Mouse (Mus musculus) MEL-GATA-1-ER (cell line): ENCODE results near the gene Elmo1.

ENCODE experiments used
- DNase-seq: peaks from one replicate; pipeline ENCODE4 v3.0.0-alpha.2; 2012; ENCODE audit warnings: low read depth; ENCODE audit errors: extremely low read depth

The Elmo1 gene

GRCm38 (mm10) chr13:20516096-20516495 is 425.7 kb downstream of the Elmo1 start:
- DNase-seq: no peak

- DNase-seq: no peak
Measured at GRCm38 (mm10) chr13:20517702-20518101, 427.3 kb downstream of the Elmo1 start.

- no peak for DNase-seq
Measured at GRCm38 (mm10) chr13:20521492-20521891, 431.1 kb downstream of the Elmo1 start.

- no peak for DNase-seq
Measured at GRCm38 (mm10) chr13:20523671-20524070, 433.3 kb downstream of the Elmo1 start.

DNA sequence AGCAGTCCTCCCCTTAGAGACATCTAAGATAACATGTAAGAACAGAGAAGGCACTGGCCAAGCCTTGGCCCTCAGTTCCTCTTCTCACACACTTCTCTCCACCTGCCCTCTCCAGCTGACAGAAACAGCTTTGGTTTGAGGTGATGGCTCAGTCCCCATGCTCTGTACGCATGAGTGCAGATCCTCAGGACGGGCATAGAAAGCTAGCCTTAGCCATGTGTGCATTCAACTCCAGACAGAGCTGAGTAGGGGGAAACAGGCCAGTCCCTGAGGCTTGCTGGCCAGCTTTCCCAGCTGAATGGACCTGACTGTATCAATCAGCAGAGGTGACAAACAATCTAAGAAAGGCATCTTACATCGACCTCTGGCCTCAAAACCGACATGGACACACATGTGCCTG is 435.4 kb downstream of the Elmo1 start:
- DNase-seq: no peak

DNA sequence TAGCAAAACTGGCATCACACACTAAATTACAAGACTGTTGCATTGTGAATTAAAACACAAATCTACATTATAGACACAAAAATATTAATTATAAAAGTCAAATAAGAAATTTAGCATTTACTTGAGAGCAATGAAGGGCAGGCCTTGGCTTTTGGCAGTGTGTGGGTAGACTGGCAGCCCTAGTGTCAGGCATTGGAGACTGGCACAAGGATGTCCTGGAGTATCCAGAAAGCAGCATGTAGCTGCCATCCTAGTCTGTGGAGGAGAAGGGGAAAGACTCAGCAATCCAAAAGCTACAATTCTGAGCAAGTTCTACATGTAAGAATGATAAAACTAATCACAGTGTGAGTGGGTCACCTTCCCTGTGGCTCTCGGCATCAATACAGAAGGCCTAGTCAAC is 446.7 kb downstream of the Elmo1 start:
- DNase-seq: no peak

- no peak for DNase-seq
Measured at GRCm38 (mm10) chr13:20537487-20537886, 447.1 kb downstream of the Elmo1 start.

- no peak for DNase-seq
Measured at GRCm38 (mm10) chr13:20538216-20539070, 448.0 kb downstream of the Elmo1 start.

DNA sequence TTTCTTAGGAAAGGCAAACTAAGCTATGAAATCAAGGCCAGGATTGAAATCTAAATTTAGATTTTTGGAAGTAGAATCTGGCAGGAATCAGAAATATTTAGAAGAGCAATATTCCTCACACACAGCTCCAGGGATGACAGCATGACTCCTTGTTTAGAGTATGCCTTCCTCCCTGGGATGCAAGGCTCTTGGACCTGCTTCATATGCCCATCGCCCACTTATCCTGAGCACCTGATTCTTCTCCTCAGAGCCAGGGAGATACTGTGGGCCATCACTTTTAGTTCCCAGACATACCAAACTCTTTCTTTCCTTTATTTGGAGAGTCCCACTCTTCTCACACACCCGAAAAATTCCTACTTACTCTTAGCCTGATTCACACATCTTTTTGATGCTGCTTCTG is 449.2 kb downstream of the Elmo1 start:
- no peak for DNase-seq

GRCm38 (mm10) chr13:20546568-20547204 is 456.3 kb downstream of the Elmo1 start:
- DNase-seq: no peak

DNA sequence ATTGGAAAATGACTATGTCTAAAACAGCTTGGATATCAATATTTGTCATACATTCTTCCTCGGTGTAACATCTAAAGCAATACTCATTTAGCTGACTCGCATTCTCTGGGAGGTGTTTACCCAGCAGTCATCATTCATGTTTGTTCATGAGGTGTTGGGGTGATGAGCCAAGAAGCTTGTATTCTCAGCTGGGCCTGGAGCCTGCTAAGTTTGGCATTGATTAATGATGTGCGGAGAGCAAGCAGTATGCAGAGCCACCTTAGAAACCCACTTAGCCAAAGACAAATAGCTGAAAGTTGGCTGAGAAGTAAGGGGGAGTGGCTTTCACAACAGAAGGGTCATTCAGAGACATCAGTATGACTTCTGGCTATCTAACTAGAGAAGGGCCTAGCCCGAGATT is 459.6 kb downstream of the Elmo1 start:
- no peak for DNase-seq

- no peak for DNase-seq
Measured at GRCm38 (mm10) chr13:20551559-20551958, 461.2 kb downstream of the Elmo1 start.

DNA sequence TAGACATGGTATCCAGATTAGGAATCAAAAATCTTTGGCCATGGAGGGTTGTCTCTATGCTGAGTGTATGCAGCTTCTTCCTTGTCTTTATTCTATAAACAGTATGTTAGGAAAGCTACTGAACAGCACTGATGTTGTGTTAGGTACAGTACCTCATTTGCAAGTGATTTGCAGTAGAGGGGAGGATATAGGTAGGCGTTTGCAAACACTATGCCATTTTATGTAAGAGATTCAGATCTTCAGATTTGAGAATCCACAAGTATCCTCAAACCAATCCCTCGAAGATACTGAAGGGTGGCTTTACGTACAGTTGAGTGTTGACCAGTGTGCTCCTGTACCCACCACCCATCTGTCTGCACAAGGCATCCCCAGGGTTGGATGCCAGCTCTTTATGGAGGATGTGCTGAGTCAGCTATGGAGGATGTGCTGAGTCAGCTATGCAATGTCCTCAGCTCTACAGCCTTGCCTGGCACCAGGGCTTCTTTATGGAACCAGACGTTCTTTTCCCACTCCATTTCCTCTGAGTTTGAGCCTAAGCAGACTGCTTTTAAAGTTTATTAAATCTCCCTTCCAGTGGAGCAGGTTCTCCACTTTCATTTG is 465.6 kb downstream of the Elmo1 start:
- DNase-seq: no peak

DNA sequence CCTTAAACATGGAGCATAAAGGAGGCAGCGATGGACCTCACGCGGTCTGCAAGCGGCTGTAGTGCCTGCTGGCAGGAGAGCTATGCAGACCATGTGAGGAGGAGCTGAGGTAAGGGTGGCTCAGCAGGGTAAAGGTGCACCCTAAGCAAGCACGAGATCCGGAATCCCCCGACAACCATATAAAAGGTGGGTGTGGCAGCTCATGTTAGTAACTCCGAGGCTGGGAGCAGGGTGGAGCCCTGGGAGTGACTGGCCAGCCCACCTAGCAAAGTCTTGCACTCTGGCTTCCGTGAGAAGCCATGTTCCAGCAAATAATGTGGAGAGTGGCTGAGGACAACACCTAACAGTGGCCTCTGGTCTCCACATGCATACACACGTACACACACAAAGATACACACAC is 466.3 kb downstream of the Elmo1 start:
- DNase-seq: no peak

DNA sequence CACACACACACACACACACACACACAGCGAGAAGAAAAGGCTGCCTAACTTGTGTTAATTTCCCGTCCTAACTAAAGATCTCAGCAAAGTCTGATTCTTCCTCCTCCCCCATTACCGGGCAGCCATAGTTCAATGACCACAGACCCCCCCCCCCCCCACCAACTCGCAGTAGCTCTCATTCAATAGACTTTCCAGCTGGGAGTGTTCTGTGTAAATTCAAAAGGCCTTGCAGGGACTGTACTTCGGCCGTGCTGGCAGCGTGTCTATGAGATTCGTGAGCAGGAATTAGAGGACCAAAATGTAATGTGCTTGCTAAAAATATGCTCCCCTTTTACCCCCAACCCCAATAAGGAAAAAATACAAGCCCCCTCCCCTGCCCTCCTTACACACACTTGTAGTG is 466.8 kb downstream of the Elmo1 start:
- DNase-seq: no peak

DNA sequence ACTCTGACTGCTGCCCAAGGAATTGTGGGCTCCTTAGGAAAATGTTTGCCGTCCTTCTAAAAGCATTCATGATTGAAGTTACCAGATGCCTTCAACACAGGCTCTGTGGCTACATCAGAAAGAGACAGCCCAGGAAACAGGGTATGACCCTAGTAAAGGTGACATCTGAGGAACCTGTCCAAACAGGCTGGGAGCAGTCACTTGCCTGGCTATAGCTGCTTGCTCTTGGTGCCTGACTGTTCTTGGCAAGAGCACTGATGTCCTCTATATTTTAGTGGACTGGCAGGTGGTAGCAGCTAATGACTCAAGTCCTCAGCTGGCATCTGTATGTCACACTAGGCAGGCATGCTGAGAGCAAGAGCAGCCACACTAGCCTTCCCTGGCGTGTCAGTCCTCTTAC is 468.0 kb downstream of the Elmo1 start:
- no peak for DNase-seq

DNA sequence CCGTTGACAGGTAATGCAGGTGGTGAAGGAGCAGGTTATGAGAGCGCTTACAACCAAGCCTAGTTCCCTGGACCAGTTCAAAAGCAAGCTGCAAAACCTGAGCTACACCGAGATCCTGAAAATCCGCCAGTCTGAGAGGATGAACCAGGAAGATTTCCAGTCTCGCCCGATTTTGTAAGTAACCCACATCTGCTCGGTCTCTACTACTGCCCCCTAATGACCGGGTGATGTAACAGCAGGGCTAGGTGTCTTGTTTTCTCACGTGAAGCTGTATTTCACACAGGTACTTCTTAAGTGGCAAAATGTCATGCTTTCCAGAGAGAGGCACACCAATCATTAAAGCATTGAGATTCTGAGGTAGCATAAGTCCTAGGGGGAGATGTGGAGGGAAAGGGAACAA is 474.0 kb downstream of the Elmo1 start:
- no peak for DNase-seq

GRCm38 (mm10) chr13:20575186-20575585 is 484.8 kb downstream of the Elmo1 start:
- DNase-seq: no peak

DNA sequence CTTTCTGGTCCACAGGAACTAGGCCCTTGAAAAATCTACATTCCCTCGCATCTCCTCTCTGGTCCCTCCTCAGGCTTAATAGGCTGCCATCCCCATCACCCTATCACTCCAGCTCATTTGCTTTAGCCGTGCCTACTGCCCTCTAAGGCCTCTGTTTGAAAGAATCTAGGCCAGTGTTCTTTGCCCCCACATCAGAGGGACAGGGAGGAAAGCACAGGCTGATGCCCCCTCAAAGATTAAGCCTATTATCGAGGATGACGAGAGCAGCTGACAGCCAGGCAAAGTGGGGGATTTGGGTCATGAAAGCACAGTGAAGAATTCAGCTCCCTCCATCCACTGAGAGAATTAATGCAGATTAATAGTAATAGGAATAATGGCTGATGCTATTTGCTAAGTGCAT is 495.5 kb downstream of the Elmo1 start:
- DNase-seq: no peak

- DNase-seq: no peak
Measured at GRCm38 (mm10) chr13:20586462-20586861, 496.1 kb downstream of the Elmo1 start.

DNA sequence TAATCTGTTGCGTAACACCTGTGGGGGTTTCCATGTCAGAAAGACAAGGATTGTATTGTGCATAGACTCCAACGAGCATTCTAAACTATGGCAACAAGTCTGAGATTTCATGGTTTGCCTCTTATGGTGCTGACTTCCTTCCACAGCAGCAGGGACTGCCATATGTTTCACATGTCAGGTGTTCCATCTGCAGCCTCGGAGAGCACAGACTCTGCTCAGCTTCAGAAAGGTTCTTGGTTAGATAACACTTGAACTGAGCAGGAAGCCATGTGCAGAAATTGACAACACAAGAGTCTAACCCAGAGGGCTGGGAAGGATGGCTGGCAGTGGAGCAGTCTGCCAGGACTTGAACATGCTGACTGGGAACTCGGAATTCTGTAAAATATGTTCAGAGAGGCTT is 500.6 kb downstream of the Elmo1 start:
- DNase-seq: no peak

DNA sequence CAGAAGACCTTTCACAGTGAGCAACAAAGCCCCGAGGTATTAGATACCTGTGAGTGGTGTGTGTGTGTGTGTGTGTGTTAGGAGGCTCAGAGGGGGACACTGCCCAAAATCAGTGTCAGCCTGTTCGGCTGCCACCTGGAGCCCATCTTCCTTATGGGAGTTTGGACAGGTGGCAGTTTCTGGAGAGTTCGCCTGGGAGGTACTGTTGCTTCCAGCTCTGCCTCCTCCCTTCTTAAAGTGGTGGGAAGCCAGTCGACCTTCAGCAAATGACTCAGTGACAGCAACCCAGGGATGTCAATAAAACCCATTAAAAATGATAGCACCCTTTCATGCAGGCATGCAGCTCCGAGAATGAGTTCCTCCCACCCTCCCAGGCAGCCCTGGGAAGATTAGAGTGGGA is 506.9 kb downstream of the Elmo1 start:
- no peak for DNase-seq

- DNase-seq: no peak
Measured at GRCm38 (mm10) chr13:20598618-20599017, 508.2 kb downstream of the Elmo1 start.
